Mouse (Mus musculus): ENCODE measurements around the gene Midn.

The Midn gene

GRCm38 (mm10) chr10:80147719-80148601 is at the start of gene Midn:
TSS of gene Midn (plus strand) at chr10:80148272.
- peak; percentile 91 for DNase-seq (ENCODE audit: low read depth, low spot score)

- no peak for DNase-seq (ENCODE audit: low read depth, low spot score)
Observed at GRCm38 (mm10) chr10:80098630-80099029, 49.4 kb upstream of the Midn start.

GRCm38 (mm10) chr10:80100982-80101381 is 47.1 kb upstream of the Midn start:
- no peak for DNase-seq (ENCODE audit: low read depth, low spot score)

GRCm38 (mm10) chr10:80102216-80102915 is 45.7 kb upstream of the Midn start:
- peak; percentile 69 for DNase-seq (ENCODE audit: low read depth, low spot score)

- DNase-seq (ENCODE audit: low read depth, low spot score) = no peak
Observed at GRCm38 (mm10) chr10:80103032-80103431, 45.0 kb upstream of the Midn start.

GRCm38 (mm10) chr10:80104181-80104580 is 43.9 kb upstream of the Midn start:
- no peak for DNase-seq (ENCODE audit: low read depth, low spot score)

GRCm38 (mm10) chr10:80105460-80105859 is 42.6 kb upstream of the Midn start, which contains the start of gene Sbno2:
TSS of gene Sbno2 (minus strand) at chr10:80105571.
- DNase-seq (ENCODE audit: low read depth, low spot score) = no peak

- DNase-seq (ENCODE audit: low read depth, low spot score) = no peak
Observed at GRCm38 (mm10) chr10:80105926-80106325, 42.1 kb upstream of the Midn start.

GRCm38 (mm10) chr10:80107678-80108077 is 40.4 kb upstream of the Midn start:
- no peak for DNase-seq (ENCODE audit: low read depth, low spot score)

- DNase-seq (ENCODE audit: low read depth, low spot score) = peak; percentile 91
Observed at GRCm38 (mm10) chr10:80114341-80115284, 33.5 kb upstream of the Midn start.

- peak; percentile 100 for DNase-seq (ENCODE audit: low read depth, low spot score)
Observed at GRCm38 (mm10) chr10:80115290-80115943, 32.7 kb upstream of the Midn start, which contains the start of gene Stk11. TSS of gene Stk11 (plus strand) at chr10:80115803.

GRCm38 (mm10) chr10:80115944-80116335 is 32.1 kb upstream of the Midn start:
- DNase-seq (ENCODE audit: low read depth, low spot score) = no peak

- DNase-seq (ENCODE audit: low read depth, low spot score) = no peak
Observed at GRCm38 (mm10) chr10:80116563-80116926, 31.5 kb upstream of the Midn start.

GRCm38 (mm10) chr10:80116927-80117691 is 31.0 kb upstream of the Midn start:
- DNase-seq (ENCODE audit: low read depth, low spot score) = peak; percentile 90

- DNase-seq (ENCODE audit: low read depth, low spot score) = no peak
Observed at GRCm38 (mm10) chr10:80117736-80118135, 30.3 kb upstream of the Midn start.

- DNase-seq (ENCODE audit: low read depth, low spot score) = no peak
Observed at GRCm38 (mm10) chr10:80118552-80118951, 29.5 kb upstream of the Midn start.

GRCm38 (mm10) chr10:80120146-80120545 is 27.9 kb upstream of the Midn start:
- DNase-seq (ENCODE audit: low read depth, low spot score) = peak; percentile 81

- no peak for DNase-seq (ENCODE audit: low read depth, low spot score)
Observed at GRCm38 (mm10) chr10:80121639-80122038, 26.4 kb upstream of the Midn start.

- no peak for DNase-seq (ENCODE audit: low read depth, low spot score)
Observed at GRCm38 (mm10) chr10:80123932-80124562, 24.0 kb upstream of the Midn start.

- no peak for DNase-seq (ENCODE audit: low read depth, low spot score)
Observed at GRCm38 (mm10) chr10:80127920-80128319, 20.2 kb upstream of the Midn start.
